Mouse (Mus musculus) CH12.LX (cell line): ENCODE results near the gene Scd3. TPM values are rescaled to one million over a fixed set of nuclear protein-coding genes. Genes with fewer than 3 reads are reported as not detected.

Experiments used
- DNase-seq: peaks from one replicate; pipeline ENCODE4 v3.0.0-alpha.2; 2013; ENCODE audit errors: extremely low read depth
- H3K27ac ChIP-seq: 2 replicates; pipeline ENCODE4 v1.5.1; 2012; ENCODE audit warnings: low read depth, mild to moderate bottlenecking, control low read depth, moderate library complexity; ENCODE audit not compliant: insufficient read depth
- H3K27me3 ChIP-seq: replicated peaks from 2 replicates; pipeline ENCODE3; 2012; ENCODE audit warnings: inconsistent platforms
- H3K36me3 ChIP-seq, 2 experiments: replicated peaks in 1 of 2; 2 replicates each; pipeline versions ENCODE3 to v1.6.1; 2012; ENCODE audit warnings: inconsistent platforms in 1 of 2, low read length in 1 of 2, mild to moderate bottlenecking in 1 of 2, mixed read lengths in 1 of 2, moderate library complexity in 1 of 2; ENCODE audit not compliant: control insufficient read depth in 1 of 2, insufficient read depth in 1 of 2
- H3K4me1 ChIP-seq, 2 experiments: 2 replicates each; pipeline ENCODE4 v1.6.1; 2012; ENCODE audit warnings: inconsistent platforms in 1 of 2, moderate library complexity in 1 of 2; ENCODE audit not compliant: insufficient read depth in 2 of 2, control insufficient read depth in 1 of 2
- H3K4me2 ChIP-seq: 2 replicates; pipeline ENCODE4 v1.6.1; 2012; ENCODE audit warnings: low read depth, mild to moderate bottlenecking, control low read depth; ENCODE audit not compliant: poor library complexity, insufficient read depth, severe bottlenecking
- H3K4me3 ChIP-seq, 3 experiments: fragments of 150-350 bp in 1 of 3; sonication (generic) in 1 of 3; replicated peaks in 1 of 3; 2 replicates each; pipeline versions ENCODE3 to v1.5.1; 2011 to 2012; ENCODE audit warnings: low read depth in 2 of 3, low read length in 2 of 3, mild to moderate bottlenecking in 2 of 3, moderate library complexity in 2 of 3, control low read depth in 1 of 3, improper control_type of control experiment in 1 of 3, inconsistent platforms in 1 of 3, mixed read lengths in 1 of 3; ENCODE audit not compliant: poor library complexity in 1 of 3
- H3K79me2 ChIP-seq: replicated peaks from 2 replicates; pipeline ENCODE4 v1.6.1; 2012; ENCODE audit warnings: mild to moderate bottlenecking, moderate library complexity; ENCODE audit not compliant: control insufficient read depth, poor library complexity, insufficient read depth, severe bottlenecking; ENCODE audit errors: extremely low read depth
- H3K9ac ChIP-seq: 2 replicates; pipeline ENCODE4 v1.6.1; 2012; ENCODE audit warnings: low read depth, mild to moderate bottlenecking, control low read depth, moderate library complexity; ENCODE audit not compliant: insufficient read depth
- H3K9me3 ChIP-seq: replicated peaks from 2 replicates; pipeline ENCODE3; 2012; ENCODE audit warnings: low read length, inconsistent platforms, mixed read lengths
- BHLHE40 ChIP-seq: IDR thresholded peaks from 2 replicates; pipeline ENCODE4 v1.6.1; 2011; ENCODE audit warnings: mild to moderate bottlenecking, low read depth, low read length, improper control_type of control experiment
- CTCF ChIP-seq, 2 experiments: IDR thresholded peaks in 1 of 2; conservative IDR thresholded peaks in 1 of 2; 2 replicates each; pipeline ENCODE4 v1.5.1; 2011 to 2012; ENCODE audit warnings: low read depth in 2 of 2, low read length in 2 of 2, improper control_type of control experiment in 1 of 2, inconsistent platforms in 1 of 2, mild to moderate bottlenecking in 1 of 2, moderate library complexity in 1 of 2
- IRF4 ChIP-seq: IDR thresholded peaks from 2 replicates; pipeline ENCODE4 v1.6.1; 2014; ENCODE audit warnings: low read depth, mild to moderate bottlenecking, inconsistent platforms, low read length, improper control_type of control experiment
- JUND ChIP-seq: conservative IDR thresholded peaks from 2 replicates; pipeline ENCODE4 v1.6.1; 2011; ENCODE audit warnings: low read depth, low read length, improper control_type of control experiment
- MAFK ChIP-seq: IDR thresholded peaks from 2 replicates; pipeline ENCODE4 v1.6.1; 2011; ENCODE audit warnings: low read length, improper control_type of control experiment; ENCODE audit not compliant: insufficient replicate concordance
- MAZ ChIP-seq: IDR thresholded peaks from 2 replicates; pipeline ENCODE4 v1.6.1; 2012; ENCODE audit warnings: low read depth, mild to moderate bottlenecking, inconsistent platforms, low read length, improper control_type of control experiment, moderate library complexity
- NELFE ChIP-seq: IDR thresholded peaks from 2 replicates; pipeline ENCODE4 v1.6.1; 2011; ENCODE audit warnings: low read depth, low read length, improper control_type of control experiment
- POLR2AphosphoS2 ChIP-seq: IDR thresholded peaks from 2 replicates; pipeline ENCODE4 v1.6.1; 2011; ENCODE audit warnings: low read depth, low read length, improper control_type of control experiment
- RAD21 ChIP-seq: IDR thresholded peaks from 2 replicates; pipeline ENCODE4 v1.6.1; 2011; ENCODE audit warnings: low read depth, mild to moderate bottlenecking, low read length, improper control_type of control experiment, moderate library complexity
- RCOR1 ChIP-seq: conservative IDR thresholded peaks from 2 replicates; pipeline ENCODE4 v1.6.1; 2012; ENCODE audit warnings: low read depth, mild to moderate bottlenecking, inconsistent platforms, low read length, improper control_type of control experiment
- SIN3A ChIP-seq: IDR thresholded peaks from 2 replicates; pipeline ENCODE4 v1.6.1; 2012; ENCODE audit warnings: low read length, improper control_type of control experiment, inconsistent platforms
- SMC3 ChIP-seq: IDR thresholded peaks from 2 replicates; pipeline ENCODE4 v1.6.1; 2011; ENCODE audit warnings: low read depth, low read length, improper control_type of control experiment
- TBP ChIP-seq: conservative IDR thresholded peaks from 2 replicates; pipeline ENCODE4 v1.6.1; 2011; ENCODE audit warnings: low read depth, low read length, improper control_type of control experiment
- UBTF ChIP-seq: IDR thresholded peaks from 2 replicates; pipeline ENCODE4 v1.6.1; 2012; ENCODE audit warnings: low read depth, mild to moderate bottlenecking, inconsistent platforms, low read length, improper control_type of control experiment, moderate library complexity
- ZC3H11A ChIP-seq: IDR thresholded peaks from 2 replicates; pipeline ENCODE4 v1.6.1; 2012; ENCODE audit warnings: low read depth, mild to moderate bottlenecking, inconsistent platforms, low read length, improper control_type of control experiment
- ZNF384 ChIP-seq: IDR thresholded peaks from 2 replicates; pipeline ENCODE4 v1.6.1; 2012; ENCODE audit warnings: low read depth, low read length, improper control_type of control experiment, inconsistent platforms
- dilution Hi-C: fragments of 300-500 bp; cut with MboI; formaldehyde crosslinking; loops from 2 replicates; pipeline ENCODE4 v1.14.3; 2020; ENCODE audit warnings: low sequenced_read_pairs; ENCODE audit not compliant: extremely low pct_unique_long_range_greater_than_20kb, extremely low pct_ligation_motif_present
- in situ Hi-C: fragments of 300-500 bp; cut with MboI; formaldehyde crosslinking; loops from 3 replicates; pipeline ENCODE4 v1.14.3; 2019; ENCODE audit warnings: low sequenced_read_pairs, low pct_ligation_motif_present, low pct_unique_long_range_greater_than_20kb, mixed read lengths
- polyA plus RNA-seq: library from polyadenylated mRNA; unstranded; fragments of >175 nt; gene quantifications from 2 replicates; pipeline ENCODE4 v1.2.1, GENCODE M21; 2012; ENCODE audit warnings: low read depth; ENCODE audit not compliant: insufficient read length
- total RNA-seq, 2 experiments: library from RNA; depleted of rRNA; stranded (reverse); fragments of 300-350 nt in 1 of 2; fragments of >200 nt in 1 of 2; gene quantifications; 2 replicates each; pipeline ENCODE4 v1.2.3; 2012 to 2014

Gene Scd3
- total and polyA plus RNA-seq, 3 experiments, result not detected

DNA sequence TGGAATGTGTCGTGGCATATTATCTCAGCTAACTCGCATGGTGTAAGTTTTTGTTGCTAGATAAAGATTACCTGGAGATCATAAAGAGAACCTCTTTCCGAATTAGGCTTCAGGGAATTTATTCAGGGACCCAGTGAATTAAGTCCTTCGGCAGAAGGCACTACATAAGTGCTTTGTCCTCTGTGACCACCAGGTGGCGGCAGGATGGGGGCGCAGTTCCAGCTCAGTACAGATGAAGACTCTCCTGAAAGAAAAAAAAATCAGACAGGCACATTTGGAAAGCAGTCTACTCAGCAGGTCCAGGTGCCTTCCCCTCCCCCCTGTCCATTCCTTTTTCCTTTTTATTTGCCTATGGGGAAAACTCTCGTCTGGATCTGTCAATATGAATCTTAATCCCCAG is 7.9 kb upstream of the Scd3 start:
- Histone ChIP-seq H3K9me3 (no peaks in the 10 kb centered on the region), H3K4me3 (no peak overlapping the region), H3K79me2 (no peaks in the 10 kb centered on the region), H3K4me2 (no peak overlapping the region), H3K27me3 (peaks cover 27% of the 10 kb centered on the region), H3K9ac (no peak overlapping the region), H3K4me1 (peaks cover 2 to 3% of the 10 kb centered on the region in 2 experiments; a peak in 2 of 4 replicates), H3K36me3 (no peaks in the 10 kb centered on the region), H3K27ac (no peak overlapping the region)
- TF ChIP-seq ZC3H11A (0 out of 2 replicates have a peak, but pooled peaks have one; percentile 20), SIN3A (0 out of 2 replicates have a peak, but pooled peaks have one; percentile 42), SMC3 (peak; percentile 88), TBP (no peak), POLR2AphosphoS2 (no peak), NELFE (peak; percentile 40; the same call in 1 of the 2 replicates), UBTF (no peak), MAFK (peak; percentile 49; the same call in 1 of the 2 replicates), MAZ (peak; percentile 76; the same call in 1 of the 2 replicates), RCOR1 (no peak), CTCF (conservative IDR thresholded peaks at IDR 0.05 in 1 of 2, IDR thresholded peaks at IDR 0.05 in 1 of 2; ENCODE audit: low read depth in 2 of 2, low read length in 2 of 2) (peak; percentile 81 to 95), JUND (no peak), IRF4 (peak; percentile 23; the same call in 1 of the 2 replicates), RAD21 (peak; percentile 56), ZNF384 (peak; percentile 89)
- in situ Hi-C loops, result no loop called here
- DNase-seq, result peak; percentile 62
- dilution Hi-C loops, result no loop called here

DNA sequence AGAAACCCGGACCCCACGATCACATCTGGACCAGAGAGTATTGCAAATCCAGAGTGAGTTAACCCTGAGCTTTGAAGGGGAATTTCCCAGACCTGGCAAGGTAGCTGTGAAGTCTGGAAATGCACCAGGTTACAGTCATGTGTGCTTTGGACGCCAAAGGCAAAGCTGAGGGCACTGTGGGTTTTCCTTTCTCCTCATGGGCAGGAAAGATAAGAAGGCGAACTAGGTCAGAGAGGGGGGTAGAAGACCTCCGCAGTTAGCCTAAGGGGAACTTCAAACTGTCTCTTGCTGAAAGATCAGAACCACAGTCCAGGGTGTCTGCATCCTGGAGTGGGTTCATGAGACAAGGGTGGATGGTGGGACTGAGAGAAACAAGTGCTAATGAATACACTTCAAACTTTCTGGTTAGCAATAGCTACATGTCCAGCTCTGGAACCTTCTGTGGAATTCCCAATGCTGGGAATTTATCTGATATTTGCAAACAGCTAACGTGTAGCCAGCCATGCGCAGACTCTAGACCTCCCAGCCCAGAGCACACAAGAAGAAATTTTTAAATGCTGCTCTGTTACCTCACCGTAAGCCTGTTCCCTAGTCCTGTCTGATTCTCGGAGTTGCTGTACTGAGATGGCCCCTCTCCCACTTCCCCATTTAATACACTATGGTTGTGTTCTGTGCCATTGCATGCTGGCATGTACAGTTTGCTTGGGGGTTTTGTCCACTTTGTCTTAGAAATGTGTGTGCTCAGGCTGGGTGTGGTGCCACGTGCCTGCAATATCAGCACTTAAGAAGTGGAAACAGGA is 5.8 kb upstream of the Scd3 start:
- in situ Hi-C loops, result no loop called here
- H3K4me3 ChIP-seq, result no peak overlapping the region
- H3K9ac ChIP-seq, result no peak overlapping the region
- no peaks in the 10 kb centered on the region for H3K36me3 ChIP-seq
- DNase-seq, result no peak
- peaks cover 13% of the 10 kb centered on the region for H3K27me3 ChIP-seq
- TF ChIP-seq IRF4, result no peak
- no peak for TF ChIP-seq BHLHE40
- TF ChIP-seq NELFE, result no peak
- no peak for TF ChIP-seq ZC3H11A
- no peaks in the 10 kb centered on the region for H3K79me2 ChIP-seq
- H3K27ac ChIP-seq, result no peak overlapping the region
- peaks cover 2 to 3% of the 10 kb centered on the region in 2 experiments; a peak in 2 of 4 replicates for H3K4me1 ChIP-seq
- H3K4me2 ChIP-seq, result no peak overlapping the region
- dilution Hi-C loops, result no loop called here
- no peaks in the 10 kb centered on the region for H3K9me3 ChIP-seq
